Mouse (Mus musculus) kidney, postnatal 25 days (tissue): Measurements from ENCODE around the gene S1pr5.
"Not testable (repeated sequence)": the region's sequence is repeated elsewhere in the genome, so short reads cannot be mapped to it uniquely, and the experiment has no call there.

ENCODE experiments used
- DNase-seq, 2 experiments: peaks; one replicate each; pipeline ENCODE4 v3.0.0; 2021; ENCODE audit warnings: mixed read lengths in 2 of 2

S1pr5 gene

DNA sequence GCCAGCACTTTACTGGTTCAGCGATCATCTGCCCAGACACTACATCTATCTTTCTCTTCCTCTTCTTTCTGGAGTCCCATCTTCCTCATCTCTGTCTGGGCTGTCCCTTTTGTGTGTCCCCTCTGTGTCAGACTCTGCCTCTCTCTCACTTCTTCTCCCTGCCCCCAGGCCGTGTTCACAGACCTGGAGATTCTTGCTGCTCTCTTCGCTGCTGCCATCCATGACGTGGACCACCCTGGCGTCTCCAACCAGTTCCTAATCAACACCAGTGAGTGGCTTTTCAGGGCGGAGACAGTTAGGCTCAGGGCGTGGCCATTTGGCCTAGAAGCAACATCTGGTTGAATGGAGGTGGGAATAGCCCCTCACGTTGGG is 44.1 kb downstream of the S1pr5 start:
- no peak for DNase-seq

DNA sequence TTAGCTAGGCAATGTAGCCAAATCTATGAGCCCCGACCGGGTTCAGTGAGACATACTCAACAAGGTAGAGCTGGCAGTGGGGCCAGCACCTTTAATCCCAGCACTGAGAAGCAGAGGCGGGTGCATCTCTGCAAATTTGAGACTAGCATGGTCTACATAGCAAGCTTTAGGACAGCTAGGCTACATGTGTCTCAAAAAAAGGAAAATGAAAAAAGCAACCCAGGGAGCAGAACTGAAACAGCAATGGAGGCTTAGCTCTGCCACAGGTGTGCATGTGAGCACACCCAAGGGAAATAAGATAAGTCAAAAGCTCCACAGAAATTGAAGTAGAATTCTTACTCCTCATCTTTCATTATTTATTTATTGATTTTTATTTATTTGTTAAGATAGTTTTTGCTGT is 49.3 kb downstream of the S1pr5 start:
- no peak for DNase-seq

DNA sequence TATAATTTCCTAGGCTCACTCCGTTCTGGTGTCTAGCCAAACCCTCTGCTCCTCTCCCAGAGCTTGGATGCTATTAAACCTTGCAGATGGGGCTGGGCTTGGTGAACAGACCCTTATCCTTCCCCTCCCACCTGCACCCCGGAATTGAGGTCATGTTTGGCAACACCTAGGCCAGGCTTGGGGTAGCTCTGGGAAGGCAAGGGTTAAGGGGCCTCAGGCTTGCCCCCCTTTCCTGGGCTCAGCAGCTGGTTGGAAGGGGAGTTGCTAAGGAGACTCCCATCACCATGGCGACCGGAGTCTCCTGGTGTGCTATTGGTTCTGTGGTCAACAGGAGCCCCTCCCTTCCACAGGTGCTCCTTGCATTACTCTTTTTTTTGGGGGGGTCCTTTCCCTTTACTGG is 50.3 kb downstream of the S1pr5 start:
- DNase-seq = no peak

- DNase-seq = no peak
Measured at GRCm38 (mm10) chr9:21196521-21197433, 51.5 kb downstream of the S1pr5 start.

DNA sequence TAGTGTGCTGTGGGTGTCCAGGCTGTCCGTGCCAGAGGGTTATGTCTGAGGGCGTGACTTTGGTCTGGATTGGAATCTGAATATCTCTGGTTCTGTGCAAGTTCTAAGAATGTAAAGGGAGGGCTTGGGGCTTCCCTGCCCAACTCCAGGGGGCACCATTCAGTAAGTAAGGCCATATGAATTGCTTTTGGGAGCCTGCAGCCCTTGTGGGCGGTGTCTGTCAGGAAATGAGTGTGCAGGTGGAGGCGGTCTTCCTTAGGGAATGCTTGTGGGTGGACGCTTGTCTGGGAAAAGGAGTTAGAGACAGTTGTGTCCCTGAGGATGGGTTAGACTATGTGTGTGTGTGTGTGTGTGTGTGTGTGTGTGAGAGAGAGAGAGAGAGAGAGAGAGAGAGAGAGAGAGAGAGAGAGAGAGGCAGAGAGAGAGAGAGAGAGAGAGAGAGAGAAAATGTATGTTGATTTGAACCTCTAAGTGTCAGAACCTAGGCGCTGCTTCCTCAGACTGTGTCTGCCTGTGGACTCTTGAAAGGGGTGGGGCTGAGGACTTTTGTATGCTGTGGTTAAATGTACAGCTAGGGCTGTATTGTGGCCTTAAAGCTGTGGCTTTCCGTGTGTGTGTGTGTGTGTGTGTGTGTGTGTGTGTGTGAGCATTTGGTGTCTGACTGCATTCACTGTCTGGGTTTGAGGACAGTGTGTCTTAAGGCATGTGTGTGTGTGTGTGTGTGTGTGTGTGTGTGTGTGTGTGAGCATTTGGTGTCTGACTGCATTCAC is 52.3 kb downstream of the S1pr5 start:
- DNase-seq = not testable (repeated sequence)

GRCm38 (mm10) chr9:21194787-21195493 is 53.3 kb downstream of the S1pr5 start:
- DNase-seq = no peak

- DNase-seq = no peak
Measured at GRCm38 (mm10) chr9:21193786-21194185, 54.5 kb downstream of the S1pr5 start.
